Mouse (Mus musculus): ENCODE results near the gene Dip2a. TPM values are rescaled to one million over a fixed set of nuclear protein-coding genes. Genes with fewer than 3 reads are reported as not detected.
A peak's percentile ranks its signal among the peaks of the same experiment; 100 is the strongest.

Gene Dip2a
- polyA plus RNA-seq, 1 experiment from 2014 or later: 7.2 TPM

- Histone ChIP-seq H3K9me3 (ENCODE audit: low read length) (no peaks in the 10 kb centered on the region), H3K4me1 (ENCODE audit: insufficient read depth, low read depth, low read length) (no peaks in the 10 kb centered on the region), H3K9ac (replicated peaks; ENCODE audit: low read depth) (no peak overlapping the region), H3K27ac (ENCODE audit: low read length) (no peak overlapping the region), H3K4me3 (ENCODE audit: low read depth, low read length) (no peak overlapping the region), H3K36me3 (ENCODE audit: insufficient read depth, low read length) (peaks cover 35% of the 10 kb centered on the region; the same call in 1 of the 2 replicates), H3K27me3 (replicated peaks; ENCODE audit: insufficient read depth, low read length) (no peaks in the 10 kb centered on the region), H3K4me2 (replicated peaks; ENCODE audit: low read depth, low read length) (no peak overlapping the region)
- no peak for TF ChIP-seq EP300 (IDR thresholded peaks at IDR 0.05)
- 91% methylated on average over 13 of the region's 13 CpGs for WGBS
- DNase-seq (ENCODE audit: low spot score) (no peak), ATAC-seq (no peak)
Observed at GRCm38 (mm10) chr10:76368766-76369165, 23.7 kb upstream of the Dip2a start.

GRCm38 (mm10) chr10:76363233-76363632 lies 18.1 kb upstream of the Dip2a start:
- TF ChIP-seq EP300 (IDR thresholded peaks at IDR 0.05) (no peak), CTCF (IDR thresholded peaks at IDR 0.05) (no peak)
- no peak for DNase-seq (ENCODE audit: low spot score)
- 49% methylated on average over 3 of the region's 3 CpGs for WGBS

GRCm38 (mm10) chr10:76358468-76358867 lies 13.4 kb upstream of the Dip2a start:
- no peaks in the 10 kb centered on the region for H3K9me3 ChIP-seq (ENCODE audit: low read length)
- H3K4me3 ChIP-seq (ENCODE audit: low read depth, low read length): no peak overlapping the region
- no peak for ATAC-seq
- peak; percentile 35 for DNase-seq (ENCODE audit: low spot score)
- no peaks in the 10 kb centered on the region for H3K27me3 ChIP-seq (replicated peaks; ENCODE audit: insufficient read depth, low read length)
- WGBS: 65% methylated on average over 5 of the region's 5 CpGs
- H3K36me3 ChIP-seq (ENCODE audit: insufficient read depth, low read length): peaks cover 18% of the 10 kb centered on the region
- H3K9ac ChIP-seq (replicated peaks; ENCODE audit: low read depth): no peak overlapping the region
- H3K27ac ChIP-seq (ENCODE audit: low read length): no peak overlapping the region
- H3K4me2 ChIP-seq (replicated peaks; ENCODE audit: low read depth, low read length): no peak overlapping the region
- no peaks in the 10 kb centered on the region for H3K4me1 ChIP-seq (ENCODE audit: insufficient read depth, low read depth, low read length)
- TF ChIP-seq CTCF (IDR thresholded peaks at IDR 0.05) (no peak), EP300 (IDR thresholded peaks at IDR 0.05) (no peak)

More at GRCm38 (mm10) chr10:76363233-76363632, 18.1 kb upstream of the Dip2a start:
- Histone ChIP-seq H3K9me3 (ENCODE audit: low read length) (no peaks in the 10 kb centered on the region), H3K9ac (replicated peaks; ENCODE audit: low read depth) (no peak overlapping the region), H3K4me2 (replicated peaks; ENCODE audit: low read depth, low read length) (no peak overlapping the region), H3K27me3 (replicated peaks; ENCODE audit: insufficient read depth, low read length) (no peaks in the 10 kb centered on the region), H3K27ac (ENCODE audit: low read length) (no peak overlapping the region), H3K4me3 (ENCODE audit: low read depth, low read length) (no peak overlapping the region), H3K4me1 (ENCODE audit: insufficient read depth, low read depth, low read length) (no peaks in the 10 kb centered on the region), H3K36me3 (ENCODE audit: insufficient read depth, low read length) (peaks cover 18% of the 10 kb centered on the region; the same call in 1 of the 2 replicates)
- ATAC-seq: no peak; the same call in 1 of the 2 replicates

- Histone ChIP-seq H3K4me3 (ENCODE audit: low read depth, low read length) (no peak overlapping the region), H3K4me1 (ENCODE audit: insufficient read depth, low read depth, low read length) (no peaks in the 10 kb centered on the region), H3K4me2 (replicated peaks; ENCODE audit: low read depth, low read length) (no peak overlapping the region), H3K27ac (ENCODE audit: low read length) (no peak overlapping the region), H3K27me3 (replicated peaks; ENCODE audit: insufficient read depth, low read length) (no peaks in the 10 kb centered on the region), H3K9ac (replicated peaks; ENCODE audit: low read depth) (no peak overlapping the region), H3K9me3 (ENCODE audit: low read length) (no peaks in the 10 kb centered on the region), H3K36me3 (ENCODE audit: insufficient read depth, low read length) (peaks cover 24% of the 10 kb centered on the region)
- no peak for DNase-seq (ENCODE audit: low spot score)
- WGBS: 86% methylated on average over 8 of the region's 8 CpGs
- TF ChIP-seq CTCF (IDR thresholded peaks at IDR 0.05) (no peak), EP300 (IDR thresholded peaks at IDR 0.05) (no peak)
- peak; percentile 30; the same call in 1 of the 2 replicates for ATAC-seq
Observed at GRCm38 (mm10) chr10:76357286-76357875, 12.3 kb upstream of the Dip2a start.

- Histone ChIP-seq H3K4me2 (replicated peaks; ENCODE audit: low read depth, low read length) (no peak overlapping the region), H3K27ac (ENCODE audit: low read length) (no peak overlapping the region), H3K27me3 (replicated peaks; ENCODE audit: insufficient read depth, low read length) (no peaks in the 10 kb centered on the region), H3K36me3 (ENCODE audit: insufficient read depth, low read length) (peaks cover 40% of the 10 kb centered on the region), H3K4me1 (ENCODE audit: insufficient read depth, low read depth, low read length) (no peaks in the 10 kb centered on the region), H3K4me3 (ENCODE audit: low read depth, low read length) (no peak overlapping the region), H3K9ac (replicated peaks; ENCODE audit: low read depth) (no peak overlapping the region), H3K9me3 (ENCODE audit: low read length) (no peaks in the 10 kb centered on the region)
- DNase-seq (ENCODE audit: low spot score) (no peak), ATAC-seq (no peak)
- no peak for TF ChIP-seq CTCF (IDR thresholded peaks at IDR 0.05)
- WGBS: 87% methylated on average over 12 of the region's 12 CpGs
Observed at GRCm38 (mm10) chr10:76354974-76355373, 9.9 kb upstream of the Dip2a start.

GRCm38 (mm10) chr10:76353986-76354385 lies 8.9 kb upstream of the Dip2a start:
- no peaks in the 10 kb centered on the region for H3K4me1 ChIP-seq (ENCODE audit: insufficient read depth, low read depth, low read length)
- DNase-seq (ENCODE audit: low spot score) (no peak), ATAC-seq (no peak)
- H3K4me3 ChIP-seq (ENCODE audit: low read depth, low read length): no peak overlapping the region
- H3K9ac ChIP-seq (replicated peaks; ENCODE audit: low read depth): no peak overlapping the region
- TF ChIP-seq CTCF (IDR thresholded peaks at IDR 0.05) (no peak), EP300 (IDR thresholded peaks at IDR 0.05) (no peak)
- no peak overlapping the region for H3K27ac ChIP-seq (ENCODE audit: low read length)
- WGBS: 96% methylated on average over 12 of the region's 12 CpGs
- H3K36me3 ChIP-seq (ENCODE audit: insufficient read depth, low read length): peaks cover 43% of the 10 kb centered on the region
- H3K27me3 ChIP-seq (replicated peaks; ENCODE audit: insufficient read depth, low read length): no peaks in the 10 kb centered on the region
- no peaks in the 10 kb centered on the region for H3K9me3 ChIP-seq (ENCODE audit: low read length)
- H3K4me2 ChIP-seq (replicated peaks; ENCODE audit: low read depth, low read length): no peak overlapping the region

GRCm38 (mm10) chr10:76351953-76352352 lies 6.9 kb upstream of the Dip2a start:
- no peaks in the 10 kb centered on the region for H3K27me3 ChIP-seq (replicated peaks; ENCODE audit: insufficient read depth, low read length)
- H3K4me1 ChIP-seq (ENCODE audit: insufficient read depth, low read depth, low read length): no peaks in the 10 kb centered on the region
- ATAC-seq (no peak), DNase-seq (ENCODE audit: low spot score) (no peak)
- H3K27ac ChIP-seq (ENCODE audit: low read length): no peak overlapping the region
- H3K4me2 ChIP-seq (replicated peaks; ENCODE audit: low read depth, low read length): no peak overlapping the region
- H3K36me3 ChIP-seq (ENCODE audit: insufficient read depth, low read length): peaks cover 40% of the 10 kb centered on the region
- no peaks in the 10 kb centered on the region for H3K9me3 ChIP-seq (ENCODE audit: low read length)
- no peak overlapping the region for H3K4me3 ChIP-seq (ENCODE audit: low read depth, low read length)
- no peak overlapping the region for H3K9ac ChIP-seq (replicated peaks; ENCODE audit: low read depth)
- WGBS: 55% methylated on average over 7 of the region's 7 CpGs
- no peak for TF ChIP-seq EP300 (IDR thresholded peaks at IDR 0.05)
- TF ChIP-seq CTCF (IDR thresholded peaks at IDR 0.05): no peak

Data from lung, postnatal 0 days (tissue).